Comparison of ENCODE assay signal across 16 mouse cellular contexts in the genomic region with DNA sequence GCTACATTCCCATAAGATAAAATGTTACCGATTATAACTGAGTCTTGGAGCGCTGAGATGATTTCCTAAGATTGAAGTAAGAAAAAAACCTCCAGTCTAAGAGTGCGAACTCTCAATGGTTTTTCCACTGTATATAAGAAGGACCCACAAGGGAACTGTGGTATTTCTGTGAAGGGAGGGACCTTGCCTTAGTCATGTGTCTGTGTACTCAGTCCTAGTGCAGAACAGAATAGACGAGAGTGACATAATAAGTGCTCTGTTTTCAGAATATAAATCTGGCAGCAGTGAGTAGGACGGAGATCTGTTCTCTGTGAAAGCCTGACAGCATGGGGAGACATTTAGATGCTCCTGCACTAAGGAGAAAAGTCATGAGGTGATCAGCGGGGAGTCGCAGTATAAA.
DNase-seq lines count a peak whose midpoint lies in the region; ATAC-seq and TF ChIP-seq lines count a peak whose summit lies in the region.
"Had no signal": no experiment of that assay in that cellular context is flagged by ENCODE, and none has a peak within 500 bp of the region (broad histone marks: within the 10 kb centered on the region; RNA-seq: fewer than 3 reads in every experiment).

No protein-coding gene starts in this region.

- no peak for TF ChIP-seq CTCF in forebrain, postnatal 0 days (IDR thresholded peaks at IDR 0.05; ENCODE audit: low read depth)
- TF ChIP-seq CTCF in kidney, adult 2 months (conservative IDR thresholded peaks at IDR 0.05; ENCODE audit: insufficient read depth, insufficient read length, low read depth, low read length) = no peak

- no peaks in the 10 kb centered on the region for H3K27me3 ChIP-seq in forebrain, postnatal 0 days (ENCODE audit: insufficient read depth, low read length)
- H3K27me3 ChIP-seq in kidney, adult 2 months (replicated peaks; ENCODE audit: control insufficient read depth, insufficient read depth, low read length) = no peaks in the 10 kb centered on the region; the same call in 1 of the 2 replicates
- H3K27me3 ChIP-seq: embryonic facial prominence, embryonic 13.5 days had no signal

- no peak overlapping the region for H3K4me2 ChIP-seq in forebrain, postnatal 0 days (ENCODE audit: low read depth)
- H3K4me2 ChIP-seq: embryonic facial prominence, embryonic 13.5 days had no signal

- H3K4me3 ChIP-seq in forebrain, postnatal 0 days (ENCODE audit: low read depth, low read length) = no peak overlapping the region
- H3K4me3 ChIP-seq in kidney, adult 2 months (ENCODE audit: insufficient read depth, low read depth, low read length) = no peak overlapping the region
- H3K4me3 ChIP-seq: embryonic facial prominence, embryonic 13.5 days had no signal

- H3K27ac ChIP-seq in forebrain, postnatal 0 days (ENCODE audit: low read depth, low read length) = no peak overlapping the region
- no peak overlapping the region for H3K27ac ChIP-seq in kidney, adult 2 months (ENCODE audit: insufficient read depth, low read depth, low read length)
- H3K27ac ChIP-seq: embryonic facial prominence, embryonic 13.5 days had no signal

- ATAC-seq in forebrain, postnatal 0 days = peak; percentile 83
- ATAC-seq: CD4-positive, CD25-positive, alpha-beta regulatory T cell, adult 4 months had no signal

- no peaks in the 10 kb centered on the region for H3K9me3 ChIP-seq in forebrain, postnatal 0 days (ENCODE audit: low read length)
- H3K9me3 ChIP-seq: embryonic facial prominence, embryonic 13.5 days had no signal

- peak; percentile 65 for DNase-seq in heart, adult 11 months
- no peak for DNase-seq in heart, postnatal 10 days
- DNase-seq in left cerebral cortex, adult 11 months (ENCODE audit: low spot score) = peak; percentile 68
- DNase-seq in left cerebral cortex, postnatal 36 days (ENCODE audit: low spot score in 2 of 2) = no peak
- DNase-seq in brain, adult 2 months (ENCODE audit: low read depth, low spot score) = peak; percentile 86
- peak; percentile 19 for DNase-seq in forebrain, postnatal 0 days
- DNase-seq in ovary, postnatal 36 days (ENCODE audit: low spot score) = no peak
- no peak for DNase-seq in kidney, adult 2 months
- DNase-seq: adrenal gland, postnatal 14 days; cerebellum, adult 9-11 months; gastrocnemius, postnatal 10 days; heart, postnatal 14 days; kidney, adult 9 months; lung, adult 18-20 months had no signal

- no peaks in the 10 kb centered on the region for H3K4me1 ChIP-seq in forebrain, postnatal 0 days (ENCODE audit: insufficient read depth)
- H3K4me1 ChIP-seq in kidney, adult 2 months (ENCODE audit: control insufficient read depth, insufficient read depth, low read length) = no peaks in the 10 kb centered on the region
- H3K4me1 ChIP-seq: embryonic facial prominence, embryonic 13.5 days had no signal

- H3K36me3 ChIP-seq in forebrain, postnatal 0 days (ENCODE audit: insufficient read depth) = peaks cover under 1% of the 10 kb centered on the region; the same call in 1 of the 2 replicates
- no peaks in the 10 kb centered on the region for H3K36me3 ChIP-seq in kidney, adult 2 months (ENCODE audit: control insufficient read depth, insufficient read depth, low read length)
- H3K36me3 ChIP-seq: embryonic facial prominence, embryonic 13.5 days had no signal

- H3K9ac ChIP-seq in forebrain, postnatal 0 days = no peak overlapping the region
- H3K9ac ChIP-seq: embryonic facial prominence, embryonic 13.5 days had no signal

- intact Hi-C loops in heart, postnatal 10 days (cut with DNase I) = no loop called here
- intact Hi-C loops in left cerebral cortex, postnatal 36 days (cut with DNase I) = no loop called here

- 51% methylated on average over 7 of the region's 7 CpGs for WGBS in forebrain, postnatal 0 days
- 63% methylated on average over 7 of the region's 7 CpGs for WGBS in kidney, adult 2 months

- no peak for TF ChIP-seq POLR2A in kidney, adult 2 months (IDR thresholded peaks at IDR 0.05; ENCODE audit: low read depth, low read length)

Comparison
In these comparisons a context has a peak if more than half of its experiments do, and no peak if none do; other contexts are left out.
1. DNase-seq: peak in heart, adult 11 months (single experiment), left cerebral cortex, adult 11 months (single experiment), brain, adult 2 months (single experiment) and forebrain, postnatal 0 days (single experiment); none in heart, postnatal 10 days (0 of 2), left cerebral cortex, postnatal 36 days (0 of 2), ovary, postnatal 36 days (single experiment) and kidney, adult 2 months (single experiment).